Mouse (Mus musculus): ENCODE results near the gene Synrg.

The Synrg gene

DNA sequence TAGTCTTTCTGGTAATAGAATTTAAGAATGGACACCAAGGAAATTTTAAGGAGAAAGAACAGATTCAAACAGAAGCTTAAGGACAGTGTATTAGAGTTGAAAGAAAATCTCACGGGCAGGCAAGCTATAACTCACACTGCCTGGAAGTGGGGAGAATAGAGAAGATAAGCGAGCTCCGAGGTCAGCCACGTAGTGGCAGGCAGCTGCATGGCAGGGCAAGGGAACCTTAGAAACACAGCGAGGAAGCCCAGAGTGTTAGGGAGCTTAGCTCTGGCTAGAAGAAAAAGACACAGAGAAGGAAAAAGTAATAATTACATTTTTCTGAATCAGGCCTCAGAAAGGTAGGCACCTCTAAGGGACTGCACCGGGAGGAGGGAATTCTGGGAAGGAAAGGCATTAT is 15.8 kb downstream of the Synrg start:
- ATAC-seq (ENCODE audit: insufficient number of reproducible peaks, low FRiP score, low TSS enrichment): no peak

DNA sequence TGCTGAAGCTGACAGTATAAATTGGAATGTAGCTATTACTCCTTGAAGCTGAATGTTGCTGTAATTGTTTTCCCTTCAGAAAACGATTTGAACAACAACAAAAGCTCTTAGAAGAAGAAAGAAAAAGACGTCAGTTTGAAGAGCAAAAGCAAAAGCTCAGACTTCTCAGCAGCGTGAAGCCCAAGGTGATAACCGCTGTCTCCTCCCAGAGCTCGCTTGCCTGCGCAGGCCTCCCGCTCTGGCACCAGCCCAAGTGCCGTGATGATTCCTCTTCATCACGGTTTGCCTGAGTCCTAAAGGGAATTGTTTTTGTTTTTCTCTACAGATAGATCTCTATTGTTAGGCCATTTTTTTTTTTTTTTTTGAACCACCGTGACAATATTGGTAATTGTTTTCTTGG is 17.1 kb downstream of the Synrg start:
- ATAC-seq (ENCODE audit: insufficient number of reproducible peaks, low FRiP score, low TSS enrichment): no peak

DNA sequence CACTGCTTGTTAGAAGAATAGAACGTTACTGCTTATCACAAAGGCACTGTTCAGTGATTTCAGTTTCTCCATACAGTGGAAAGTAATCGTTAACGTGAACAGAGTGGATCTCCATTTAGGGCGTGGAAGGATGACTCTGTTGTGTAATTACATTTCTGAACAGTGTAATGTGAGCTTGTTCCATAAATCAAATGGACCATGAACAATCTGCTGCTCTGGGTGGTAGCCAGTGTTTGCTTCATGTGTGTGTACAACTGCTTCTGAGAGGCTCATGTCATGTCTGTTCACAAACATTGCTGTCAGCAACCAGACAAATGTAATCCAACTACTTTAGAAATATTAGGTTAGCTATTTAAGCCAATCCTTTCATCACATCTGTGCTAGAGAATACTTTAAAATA is 27.5 kb downstream of the Synrg start:
- ATAC-seq (ENCODE audit: insufficient number of reproducible peaks, low FRiP score, low TSS enrichment): no peak

DNA sequence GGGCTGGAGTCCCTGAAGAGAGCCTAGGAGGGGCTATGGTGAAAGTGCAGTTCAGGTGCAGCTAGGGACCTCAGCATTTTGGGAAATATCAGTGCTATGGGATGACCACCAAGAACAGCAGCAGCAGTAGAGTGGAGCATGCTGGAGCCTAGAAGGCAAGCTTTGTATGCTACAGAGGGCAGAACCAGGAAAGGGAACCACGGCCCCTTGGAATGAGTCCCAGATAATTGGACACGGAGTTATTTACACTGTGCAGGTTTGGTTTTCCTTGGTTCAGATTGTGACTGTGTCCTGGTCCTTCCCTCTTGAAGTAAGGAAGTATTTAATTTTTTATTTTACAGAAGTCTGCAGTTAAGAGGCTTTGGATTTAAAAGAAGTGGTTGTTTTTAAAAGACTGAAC is 29.2 kb downstream of the Synrg start:
- ATAC-seq (ENCODE audit: insufficient number of reproducible peaks, low FRiP score, low TSS enrichment): no peak

DNA sequence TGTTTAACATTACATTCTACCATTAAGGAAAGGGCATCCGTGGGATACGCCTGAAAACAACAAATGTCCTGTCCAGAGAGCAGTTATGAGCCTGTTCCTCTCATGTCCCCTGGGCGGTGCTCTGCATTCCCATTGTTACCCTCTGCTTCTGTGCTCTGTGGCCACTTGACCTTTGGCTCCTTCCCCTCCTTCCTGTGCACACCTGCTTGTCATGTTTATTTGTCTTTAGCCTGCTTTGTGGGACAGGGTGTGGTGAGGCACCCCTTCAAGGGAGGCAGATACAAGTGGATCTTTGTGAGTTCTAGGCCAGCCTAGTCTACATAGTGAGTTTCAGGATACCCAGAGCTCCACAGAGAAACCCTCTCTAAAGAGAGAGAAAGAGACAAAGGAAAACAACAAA is 30.3 kb downstream of the Synrg start:
- no peak for ATAC-seq (ENCODE audit: insufficient number of reproducible peaks, low FRiP score, low TSS enrichment)

DNA sequence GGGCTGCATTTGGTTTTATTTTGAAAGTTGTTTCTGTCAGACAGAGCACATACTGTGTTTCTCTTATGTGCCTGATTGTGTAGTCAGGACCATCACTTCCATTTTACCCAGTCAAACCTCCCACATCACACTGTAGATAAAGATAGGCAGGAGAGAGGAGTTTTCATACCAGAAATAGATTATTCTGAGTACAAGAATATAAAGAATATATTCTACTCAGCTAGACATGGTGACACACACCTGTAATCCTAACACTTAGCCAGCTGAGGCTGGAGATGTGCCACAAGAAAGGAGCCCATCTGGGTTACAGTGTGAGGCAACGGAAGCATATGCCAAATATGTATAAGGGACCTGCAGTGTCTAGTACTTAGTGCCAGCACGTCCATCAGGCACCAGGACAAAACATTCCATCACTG is 31.3 kb downstream of the Synrg start:
- no peak for ATAC-seq (ENCODE audit: insufficient number of reproducible peaks, low FRiP score, low TSS enrichment)

DNA sequence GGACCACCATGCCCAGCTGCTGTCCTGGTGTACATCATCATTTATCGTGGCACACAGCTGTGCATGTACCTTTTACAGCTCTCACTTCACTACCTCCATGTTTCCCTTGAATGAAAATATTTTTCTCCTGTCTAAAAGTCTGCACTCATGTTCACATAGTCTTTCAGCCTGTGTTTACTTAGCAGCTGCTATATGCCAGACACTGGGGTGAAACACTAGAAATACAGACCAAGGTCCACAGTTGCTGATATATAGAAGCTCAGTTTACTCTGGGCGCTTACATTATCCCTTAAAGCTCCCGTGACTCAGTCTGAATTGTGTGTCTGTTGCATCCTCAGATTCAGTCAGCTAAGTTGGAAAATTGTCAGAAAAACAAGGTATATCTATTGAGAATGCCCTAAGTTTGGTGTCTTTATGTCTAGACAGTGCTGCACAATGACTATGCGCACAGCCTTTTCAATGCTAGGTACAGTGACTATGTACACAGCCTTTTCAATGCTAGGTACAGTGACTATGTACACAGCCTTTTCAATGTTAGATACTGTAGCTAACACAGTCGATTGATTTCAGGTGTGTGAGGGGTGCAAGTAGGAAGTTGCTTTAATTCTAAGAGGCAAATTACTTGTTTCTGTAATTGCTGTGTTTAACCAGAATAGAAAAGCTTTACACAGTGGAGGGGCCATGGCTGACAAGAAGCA is 33.1 kb downstream of the Synrg start:
- ATAC-seq (ENCODE audit: insufficient number of reproducible peaks, low FRiP score, low TSS enrichment): no peak

DNA sequence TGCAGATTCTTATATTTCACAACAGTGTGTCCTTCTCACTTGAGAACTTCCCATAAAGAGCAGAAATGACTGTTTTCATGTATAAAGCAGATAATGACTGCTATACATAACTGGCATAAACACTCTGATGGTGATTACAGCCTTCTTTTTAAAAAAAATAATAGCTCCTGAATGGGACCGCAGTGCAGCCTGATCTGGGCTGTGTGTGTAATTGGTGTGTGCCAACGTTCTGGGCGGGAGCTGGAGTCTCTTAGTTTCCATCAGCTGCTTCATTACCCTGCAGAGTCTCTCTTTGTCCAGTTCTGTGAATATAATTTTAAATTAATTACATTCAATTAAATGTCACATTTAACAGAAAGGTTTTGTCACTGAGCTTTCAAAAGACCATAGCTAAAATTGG is 34.8 kb downstream of the Synrg start:
- no peak for ATAC-seq (ENCODE audit: insufficient number of reproducible peaks, low FRiP score, low TSS enrichment)

DNA sequence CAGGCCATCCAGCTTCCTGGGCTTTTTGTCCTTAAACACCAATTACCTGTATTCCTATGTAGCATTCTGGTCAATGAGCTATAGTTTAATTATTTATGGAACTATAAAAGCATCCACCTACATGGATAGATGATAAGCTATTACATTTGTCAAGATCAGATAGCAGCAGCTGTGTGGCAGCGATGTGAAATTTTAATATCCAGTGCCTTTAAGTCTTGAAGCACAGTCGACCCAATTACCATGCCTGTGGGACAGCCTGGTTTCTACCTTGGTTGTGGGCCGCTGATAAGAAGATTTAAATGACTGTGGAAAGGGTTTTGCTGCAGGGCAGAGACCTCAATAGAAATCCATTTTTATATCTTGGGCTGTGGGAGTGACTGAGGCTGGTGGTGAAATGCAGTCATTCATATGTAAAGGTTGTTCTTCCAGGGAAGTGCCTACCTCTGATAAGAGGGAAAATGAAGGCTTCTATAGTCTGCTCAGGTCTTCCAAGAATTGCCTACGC is 35.2 kb downstream of the Synrg start:
- ATAC-seq (ENCODE audit: insufficient number of reproducible peaks, low FRiP score, low TSS enrichment): no peak

DNA sequence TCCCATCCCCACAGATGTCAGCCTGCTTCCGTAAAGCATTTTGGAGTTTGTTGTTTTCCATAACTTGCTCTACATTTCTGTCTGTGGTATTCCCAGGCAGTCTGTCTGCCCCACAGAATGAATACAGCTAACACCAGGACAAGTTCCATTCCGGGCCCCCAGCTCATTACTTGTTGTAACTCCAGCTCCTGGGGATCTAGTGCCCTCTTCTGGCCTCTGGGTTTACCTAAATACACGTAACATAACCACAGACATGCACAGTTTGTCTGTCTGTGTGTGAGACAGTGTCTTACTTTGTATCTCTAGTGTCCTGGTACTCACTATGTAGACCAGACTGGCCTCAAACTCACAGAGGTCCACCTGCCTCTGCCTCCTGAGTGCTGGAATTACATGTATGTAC is 37.0 kb downstream of the Synrg start:
- ATAC-seq (ENCODE audit: insufficient number of reproducible peaks, low FRiP score, low TSS enrichment): no peak

DNA sequence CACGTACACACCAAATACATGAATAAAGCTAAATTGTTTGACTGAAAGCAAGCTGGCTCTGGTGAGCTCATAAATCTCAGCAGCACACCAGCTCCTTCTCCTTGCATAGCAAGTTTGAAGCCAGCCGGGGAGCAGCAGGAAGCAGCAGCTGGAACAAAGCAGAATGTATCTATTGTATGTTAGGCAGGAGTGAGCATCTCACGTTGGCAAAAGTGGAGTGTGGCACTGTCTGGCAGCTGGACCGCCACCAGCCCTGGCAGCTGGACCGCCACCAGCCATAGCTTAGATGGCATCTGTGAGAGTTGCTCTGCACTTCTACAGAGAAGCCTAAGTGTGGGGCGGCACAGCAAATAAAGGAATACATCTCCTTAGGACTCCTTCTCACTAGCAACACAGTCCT is 39.8 kb downstream of the Synrg start:
- no peak for ATAC-seq (ENCODE audit: insufficient number of reproducible peaks, low FRiP score, low TSS enrichment)

DNA sequence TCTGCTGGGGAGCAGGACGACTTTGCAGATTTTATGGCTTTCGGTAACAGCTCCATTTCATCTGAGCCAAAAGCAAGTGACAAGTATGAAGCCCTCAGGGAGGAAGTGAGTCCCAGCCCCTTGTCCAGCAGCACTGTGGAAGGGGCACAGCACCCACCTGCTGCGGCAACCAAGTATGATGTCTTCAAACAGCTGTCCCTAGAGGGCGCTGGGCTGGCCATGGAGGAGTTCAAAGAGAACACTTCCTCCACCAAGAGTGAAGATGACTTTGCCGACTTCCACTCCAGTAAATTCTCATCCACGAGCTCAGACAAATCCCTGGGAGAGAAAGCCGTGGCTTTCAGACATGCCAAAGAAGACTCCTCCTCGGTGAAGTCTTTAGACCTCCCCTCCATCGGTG is 44.8 kb downstream of the Synrg start:
- no peak for ATAC-seq (ENCODE audit: insufficient number of reproducible peaks, low FRiP score, low TSS enrichment)

DNA sequence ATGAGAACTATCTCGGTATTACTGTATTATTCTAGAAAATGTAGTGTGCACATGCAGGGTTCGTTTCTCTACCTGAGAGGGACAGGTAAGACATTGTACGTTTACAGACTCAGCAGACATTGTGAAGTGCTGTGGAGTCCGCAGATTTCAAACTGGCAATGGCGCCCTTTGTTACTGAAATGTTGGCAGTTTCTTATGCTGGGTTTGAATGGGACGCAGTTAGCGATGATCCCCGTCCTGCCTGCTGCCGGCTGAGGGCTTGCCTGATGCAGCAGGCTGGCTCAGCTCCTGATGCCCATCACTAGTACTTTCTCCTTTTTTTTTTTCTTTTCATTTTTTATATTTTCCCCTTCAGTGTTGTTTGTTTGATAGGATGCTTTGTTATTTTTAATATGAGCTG is 46.2 kb downstream of the Synrg start:
- no peak for ATAC-seq (ENCODE audit: insufficient number of reproducible peaks, low FRiP score, low TSS enrichment)

DNA sequence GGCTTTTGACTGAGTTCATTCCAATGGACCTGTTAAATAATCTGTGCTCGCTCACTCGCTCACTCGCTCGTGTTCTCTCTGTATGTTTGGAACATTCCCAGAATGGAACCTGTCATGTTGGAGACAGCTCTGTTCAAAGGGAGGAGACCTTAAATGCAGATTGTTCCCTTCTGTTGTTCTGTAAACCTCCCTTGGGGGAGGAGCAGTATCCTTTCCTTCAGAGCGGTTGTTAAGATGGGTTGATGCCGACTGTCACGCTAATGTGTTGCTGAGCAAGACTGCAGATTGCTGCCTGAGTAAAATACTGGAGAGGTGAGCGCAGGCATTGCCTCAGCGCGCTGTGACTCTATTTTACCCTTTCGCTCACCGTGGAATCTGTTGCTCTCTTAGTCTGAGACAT is 46.8 kb downstream of the Synrg start:
- no peak for ATAC-seq (ENCODE audit: insufficient number of reproducible peaks, low FRiP score, low TSS enrichment)

DNA sequence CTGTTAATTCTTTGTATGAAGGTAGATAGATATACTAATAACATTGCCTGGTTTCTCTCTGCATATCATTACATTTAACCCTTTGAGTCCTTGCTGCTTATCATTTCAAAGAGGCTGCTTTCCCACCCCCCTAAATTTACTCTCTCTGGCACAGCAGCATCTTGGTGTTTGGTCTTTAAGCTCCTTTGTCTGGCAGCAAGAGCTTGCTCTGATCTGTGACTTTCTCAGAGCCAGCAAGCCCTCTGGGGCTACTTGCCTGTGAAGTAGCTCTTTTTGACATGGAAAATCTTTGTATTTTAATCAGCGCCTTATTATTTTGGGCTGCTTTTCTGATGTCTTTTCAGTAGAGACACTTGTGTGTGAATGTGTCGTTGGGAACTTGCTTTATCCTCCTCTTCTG is 47.3 kb downstream of the Synrg start:
- no peak for ATAC-seq (ENCODE audit: insufficient number of reproducible peaks, low FRiP score, low TSS enrichment)

DNA sequence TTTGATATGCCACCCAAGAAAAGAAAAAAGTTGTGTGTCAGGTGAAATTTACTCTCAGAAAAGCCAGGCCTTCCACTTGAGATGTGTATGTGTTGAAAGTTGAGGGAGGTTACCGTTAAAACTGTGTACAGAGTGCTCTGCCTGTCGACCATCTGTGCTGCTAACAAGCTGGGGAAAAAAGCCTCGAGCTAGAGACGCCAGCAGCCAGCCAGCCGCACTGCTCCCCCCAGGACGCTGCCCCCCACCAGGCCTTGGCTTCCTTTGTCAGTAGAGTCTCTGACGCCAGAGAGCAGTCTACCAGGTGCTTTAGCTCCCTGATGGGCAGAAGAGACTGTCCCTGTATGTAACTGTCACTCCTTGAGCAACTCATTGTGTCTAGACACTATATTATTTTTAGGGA is 48.9 kb downstream of the Synrg start:
- ATAC-seq (ENCODE audit: insufficient number of reproducible peaks, low FRiP score, low TSS enrichment): 0 out of 2 replicates have a peak, but pooled peaks have one; percentile 49

DNA sequence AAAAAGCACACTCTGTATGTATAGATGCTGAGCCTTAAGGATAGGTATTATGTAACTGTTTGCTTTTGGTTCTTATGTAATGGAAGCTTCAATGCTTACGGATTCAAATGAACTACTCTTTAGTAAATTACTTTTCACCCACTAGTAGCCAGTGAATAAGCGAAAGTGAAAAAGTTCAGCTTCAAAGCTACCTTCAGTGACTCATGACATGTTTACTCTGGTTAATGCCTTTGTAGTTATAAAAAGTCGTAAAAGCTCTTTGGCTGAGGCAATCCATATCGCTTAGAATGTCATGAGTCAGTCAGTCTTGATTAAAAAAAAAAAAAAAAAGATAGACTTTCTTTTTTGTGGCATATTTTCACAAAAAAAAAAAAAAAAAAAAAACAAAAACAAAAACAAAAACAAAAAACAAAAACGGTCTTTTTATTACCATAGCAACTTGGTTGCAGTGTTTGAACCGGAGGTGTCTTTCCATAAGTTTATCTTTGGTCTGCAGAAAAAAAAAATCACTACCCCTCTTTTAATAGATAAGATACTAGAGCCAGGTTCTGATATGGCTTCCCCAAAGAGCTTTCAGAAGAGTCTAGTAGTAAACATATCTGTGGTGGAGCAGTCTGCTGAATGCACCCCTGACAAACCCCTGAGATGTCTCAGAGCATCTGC is 52.0 kb downstream of the Synrg start:
- no peak for ATAC-seq (ENCODE audit: insufficient number of reproducible peaks, low FRiP score, low TSS enrichment)

DNA sequence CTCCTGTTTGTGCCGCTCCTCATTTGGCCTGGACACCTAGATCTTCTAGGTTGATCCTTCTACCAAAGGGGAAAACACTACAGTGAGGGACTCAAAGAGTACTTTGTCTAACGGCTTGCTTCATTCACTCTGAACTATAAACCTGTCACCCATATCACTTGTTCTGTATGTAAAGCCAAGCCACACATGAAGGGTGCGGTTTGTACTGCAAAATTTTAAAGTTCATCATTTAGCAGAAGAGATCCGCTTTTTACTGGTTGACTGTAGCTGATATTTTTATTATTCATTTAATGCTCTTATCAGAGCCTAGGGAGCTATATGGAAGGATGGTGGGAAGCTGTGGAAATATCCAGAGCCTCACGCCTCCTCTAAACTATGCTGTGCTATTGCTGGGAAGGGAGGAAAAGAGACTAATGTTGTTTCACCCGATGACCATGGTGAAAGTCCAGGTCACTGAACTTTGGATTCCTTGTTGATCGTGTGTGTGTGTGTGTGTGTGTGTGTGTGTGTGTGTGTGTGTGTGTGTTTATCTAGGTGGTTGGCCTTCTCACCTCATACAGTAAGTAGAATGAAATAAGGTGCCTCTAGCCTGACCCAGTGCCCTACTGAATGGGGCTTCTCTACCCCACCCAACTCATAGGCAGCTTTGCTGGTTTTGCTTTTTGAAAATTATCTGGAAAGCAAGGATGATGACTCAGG is 52.7 kb downstream of the Synrg start:
- no peak for ATAC-seq (ENCODE audit: insufficient number of reproducible peaks, low FRiP score, low TSS enrichment)

DNA sequence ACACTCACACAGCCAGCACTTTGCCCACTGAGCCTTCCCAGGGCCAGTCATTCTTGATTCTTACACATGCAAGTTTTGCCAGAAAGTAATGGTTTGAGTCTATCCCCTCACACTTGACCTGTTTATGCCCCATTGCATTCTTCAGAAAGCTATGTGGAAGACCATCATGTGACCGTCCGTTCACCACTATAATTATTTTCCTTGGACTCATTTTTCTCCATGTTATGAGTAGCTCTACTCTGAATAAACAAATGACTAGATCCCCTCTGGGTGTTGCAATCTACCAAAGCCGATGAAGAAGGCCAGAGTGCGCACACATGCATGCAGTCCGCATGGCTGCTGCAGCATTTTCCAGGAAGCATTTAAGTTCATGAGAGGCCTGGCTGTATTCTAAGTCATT is 63.0 kb downstream of the Synrg start:
- ATAC-seq (ENCODE audit: insufficient number of reproducible peaks, low FRiP score, low TSS enrichment): no peak

DNA sequence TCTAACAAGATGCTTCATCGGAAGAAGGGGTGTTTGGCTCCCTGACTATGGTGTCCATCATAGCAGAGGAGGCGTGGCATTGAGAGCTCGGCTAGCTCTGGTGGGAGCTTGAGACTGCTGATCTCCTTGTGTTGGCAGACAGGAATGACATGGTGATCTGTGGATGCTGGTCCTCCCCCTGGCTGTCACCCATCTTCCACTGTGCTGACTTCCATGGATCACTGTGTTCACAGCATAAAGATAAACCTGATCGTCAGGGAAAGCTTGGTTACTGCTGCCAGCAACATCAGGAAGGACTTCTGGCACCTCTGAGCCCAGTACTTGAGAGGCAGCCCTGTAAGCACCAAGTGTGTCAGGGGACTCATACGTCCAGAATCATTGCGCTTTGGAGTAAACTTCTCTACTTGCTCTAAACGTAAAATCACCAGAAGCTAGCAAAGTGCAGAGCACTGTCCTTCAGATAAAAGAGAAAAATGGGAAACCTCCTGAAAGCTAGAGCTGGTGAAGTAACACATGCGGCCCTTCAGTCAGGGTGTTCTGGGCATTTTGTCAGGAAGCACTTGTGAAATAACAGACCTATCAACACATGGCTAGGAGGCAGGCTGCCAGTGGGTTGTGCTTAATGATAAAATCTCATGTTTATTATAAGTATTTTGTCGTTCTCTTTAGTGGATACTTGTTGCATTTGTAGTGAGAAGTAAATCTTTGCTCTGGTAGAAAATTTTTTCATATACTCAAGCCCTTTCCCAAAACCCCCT is 64.2 kb downstream of the Synrg start:
- ATAC-seq (ENCODE audit: insufficient number of reproducible peaks, low FRiP score, low TSS enrichment): no peak

DNA sequence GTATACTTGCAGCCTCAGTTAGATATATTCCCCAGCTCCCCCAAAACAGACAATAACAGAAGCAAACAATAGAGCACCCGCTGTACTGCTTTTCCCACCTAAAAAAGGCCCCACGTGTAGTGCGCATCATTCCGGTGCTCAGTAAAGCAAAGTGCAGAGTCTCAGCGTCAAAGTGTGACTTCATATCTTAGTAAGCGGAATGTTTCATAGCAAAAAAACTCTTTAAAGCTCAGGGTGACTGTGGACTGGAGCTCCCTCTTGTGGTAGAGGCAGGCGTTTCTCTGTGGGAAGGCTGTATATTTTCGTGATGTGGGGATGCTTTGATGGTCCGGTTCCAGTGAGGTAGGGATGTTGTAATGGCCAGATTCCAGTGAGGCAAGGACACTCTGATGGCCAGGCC is 67.7 kb downstream of the Synrg start:
- no peak for ATAC-seq (ENCODE audit: insufficient number of reproducible peaks, low FRiP score, low TSS enrichment)

Measured in cerebellum, adult (tissue).